Mouse (Mus musculus) retina, embryonic 14.5 days (tissue): Measurements from ENCODE around the gene Strn4.

Source experiments
- DNase-seq: peaks from one replicate; pipeline ENCODE4 v3.0.0-alpha.2; 2015; ENCODE audit warnings: low spot score

The Strn4 gene

DNA sequence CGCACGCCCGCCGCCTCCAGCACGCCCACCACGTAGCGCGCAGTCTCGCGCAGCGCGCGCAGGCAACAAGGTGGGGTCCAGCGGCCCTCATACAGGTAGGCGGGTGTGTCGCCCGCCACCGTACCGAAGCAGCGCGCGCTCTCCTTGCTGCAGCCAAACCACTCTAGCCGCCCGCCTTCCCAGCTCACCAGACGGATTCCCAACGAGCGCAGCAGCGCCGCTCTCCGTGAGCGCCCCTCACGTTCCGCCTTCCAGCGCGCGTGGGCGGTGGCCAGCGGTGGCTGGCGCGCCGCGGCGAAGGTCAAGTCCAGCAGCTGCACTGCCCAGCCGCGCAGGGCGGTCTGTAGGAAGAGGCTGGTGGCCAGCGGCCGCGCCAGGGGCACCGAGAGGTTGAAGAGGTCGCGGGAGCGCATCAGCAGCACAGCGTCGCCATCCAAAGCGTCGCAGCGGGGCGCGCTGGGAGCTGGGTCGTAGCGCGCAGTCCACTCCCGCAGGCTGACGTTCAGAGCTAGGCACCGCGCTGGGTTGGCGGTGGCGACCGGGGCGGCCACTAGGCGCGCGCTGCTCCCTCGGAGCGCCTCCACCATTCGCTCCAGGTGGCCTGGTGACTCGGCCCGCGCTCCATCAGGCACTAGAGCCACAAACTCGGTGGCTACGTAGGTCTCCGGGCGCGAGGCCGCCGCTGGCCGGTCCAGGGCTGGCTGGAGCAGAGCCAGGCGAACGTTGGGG, 4.6 kb upstream of the Strn4 start:
- peak; percentile 70 for DNase-seq

DNA sequence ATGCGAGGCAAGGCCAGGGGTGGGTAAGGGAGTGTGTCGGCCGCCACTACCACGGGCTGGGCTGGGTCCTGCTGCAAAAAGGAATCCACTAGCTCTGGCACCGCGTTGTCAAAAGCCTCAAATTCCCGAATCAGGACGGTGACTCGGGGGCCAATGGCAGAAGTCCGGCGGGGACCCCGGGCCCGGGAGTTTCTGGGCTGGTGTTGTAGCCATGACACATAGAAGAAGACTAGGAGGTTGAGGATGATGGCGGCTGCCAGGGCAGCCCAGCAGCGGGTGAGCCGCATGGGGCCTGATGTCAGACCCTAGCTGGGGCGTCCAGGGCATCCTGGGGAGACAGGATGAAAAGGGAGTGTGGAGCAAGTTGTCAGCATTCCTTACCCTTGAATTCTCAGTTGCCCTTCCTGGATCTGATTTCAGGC, 4.0 kb upstream of the Strn4 start:
- DNase-seq = no peak

DNA sequence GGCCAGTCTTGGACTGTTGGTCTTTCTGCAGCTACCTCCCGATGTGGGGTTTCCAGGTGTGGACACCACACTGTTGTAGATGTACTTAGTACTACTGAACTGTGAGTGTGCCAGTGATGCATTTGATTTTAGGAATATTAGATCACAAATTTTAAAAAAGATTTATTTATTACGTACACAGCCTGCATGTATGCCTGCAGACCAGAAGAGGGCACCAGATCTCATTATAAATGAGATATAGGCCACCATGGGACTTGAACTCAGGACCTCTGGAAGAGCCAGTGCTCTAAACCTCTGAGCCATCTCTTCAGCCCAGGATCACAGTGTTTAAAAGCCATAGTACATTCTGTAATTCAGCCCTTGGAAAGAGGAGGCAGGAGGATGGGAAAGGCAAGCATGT, 3.2 kb upstream of the Strn4 start:
- no peak for DNase-seq

DNA sequence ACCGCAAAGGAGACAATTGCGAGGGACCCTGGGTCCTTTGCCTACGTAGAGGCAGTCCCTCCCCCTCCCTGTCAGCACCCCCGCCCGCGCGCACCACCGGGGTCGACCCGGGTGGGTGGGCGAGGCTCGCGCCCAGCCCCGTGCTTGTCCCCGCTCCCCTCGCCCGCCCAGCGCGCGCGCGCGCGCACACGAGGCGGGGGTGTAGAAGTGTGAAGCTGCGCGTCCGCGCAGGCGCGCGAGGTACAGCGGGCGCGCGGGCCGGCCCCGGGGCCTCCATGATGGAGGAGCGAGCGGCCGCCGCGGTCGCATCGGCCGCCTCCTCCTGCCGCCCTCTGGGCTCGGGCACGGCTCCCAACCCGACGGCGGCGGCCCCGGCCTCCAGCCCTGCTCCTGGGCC, 387 bp downstream of the Strn4 start:
- peak; percentile 85 for DNase-seq

DNA sequence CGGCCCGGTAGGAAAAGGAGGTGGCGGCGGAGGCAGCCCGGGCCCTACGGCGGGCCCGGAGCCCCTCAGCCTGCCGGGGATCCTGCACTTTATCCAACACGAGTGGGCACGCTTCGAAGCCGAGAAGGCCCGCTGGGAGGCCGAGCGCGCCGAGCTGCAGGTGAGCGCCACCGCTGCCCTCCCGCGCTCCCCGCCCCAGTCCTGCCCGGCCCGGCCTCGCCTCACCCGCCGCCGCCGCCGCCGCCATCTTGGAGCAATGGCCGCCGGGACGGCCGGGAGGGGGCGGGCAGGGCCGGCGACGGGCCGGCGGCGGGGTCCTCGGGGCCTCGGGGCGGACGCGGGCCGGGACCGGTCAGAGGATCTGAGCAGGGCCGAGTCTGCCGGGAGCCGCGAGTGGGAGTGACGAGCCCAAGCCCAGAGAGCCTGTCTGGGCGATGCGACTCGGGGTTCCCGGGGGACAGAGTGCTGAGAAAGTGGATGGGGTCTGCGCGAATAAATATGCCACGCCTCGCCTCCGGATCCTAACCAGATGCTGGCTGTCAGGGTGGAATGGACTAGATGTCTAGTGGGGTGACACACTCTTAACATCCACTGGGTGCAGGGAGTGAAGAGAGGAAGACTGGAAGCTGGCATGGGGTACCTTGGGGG, 910 bp downstream of the Strn4 start, which contains the start of gene Fkrp:
Gene Fkrp (minus strand): TSS at position 258 of the 648 bp plus-strand sequence.
- peak; percentile 62 for DNase-seq

DNA sequence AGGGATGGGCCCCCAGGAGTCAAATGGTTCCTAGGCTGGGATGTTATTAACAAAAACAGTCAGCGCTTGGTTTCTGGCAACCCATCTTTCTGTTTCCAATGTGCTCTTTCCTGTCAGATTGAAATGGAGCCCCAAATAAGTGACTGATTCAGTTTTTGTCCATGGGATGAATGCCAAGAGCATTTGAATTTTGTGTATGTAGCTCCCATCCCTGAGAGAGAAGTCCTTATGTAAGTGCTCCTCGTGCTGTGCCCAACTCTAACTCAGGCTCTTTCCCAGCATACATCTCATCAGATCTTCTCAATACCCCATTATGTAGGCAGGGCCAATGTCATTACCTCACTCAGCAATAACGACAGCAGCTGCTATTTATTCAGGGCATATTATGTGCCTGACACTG, 2.0 kb downstream of the Strn4 start:
- DNase-seq = no peak

DNA sequence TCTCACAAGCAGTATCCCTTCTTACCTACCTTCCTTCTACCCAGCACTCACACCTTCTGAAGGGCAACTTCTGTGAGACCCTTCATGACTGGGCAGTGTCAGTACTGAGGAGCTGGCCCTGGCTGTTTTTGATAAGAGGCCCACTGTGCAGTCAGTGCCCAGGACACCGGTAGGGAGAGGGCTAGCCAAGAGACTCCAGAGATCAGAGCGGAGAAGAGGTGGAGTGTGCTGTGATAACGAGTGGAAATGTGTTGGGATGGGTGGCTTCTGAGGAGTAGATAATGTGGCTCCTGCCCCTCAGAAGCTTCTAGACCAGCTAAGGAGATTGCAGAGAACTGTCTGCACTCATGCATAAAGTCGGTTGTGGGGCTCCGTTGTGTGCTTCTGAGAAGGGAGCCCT, 4.1 kb downstream of the Strn4 start:
- no peak for DNase-seq

DNA sequence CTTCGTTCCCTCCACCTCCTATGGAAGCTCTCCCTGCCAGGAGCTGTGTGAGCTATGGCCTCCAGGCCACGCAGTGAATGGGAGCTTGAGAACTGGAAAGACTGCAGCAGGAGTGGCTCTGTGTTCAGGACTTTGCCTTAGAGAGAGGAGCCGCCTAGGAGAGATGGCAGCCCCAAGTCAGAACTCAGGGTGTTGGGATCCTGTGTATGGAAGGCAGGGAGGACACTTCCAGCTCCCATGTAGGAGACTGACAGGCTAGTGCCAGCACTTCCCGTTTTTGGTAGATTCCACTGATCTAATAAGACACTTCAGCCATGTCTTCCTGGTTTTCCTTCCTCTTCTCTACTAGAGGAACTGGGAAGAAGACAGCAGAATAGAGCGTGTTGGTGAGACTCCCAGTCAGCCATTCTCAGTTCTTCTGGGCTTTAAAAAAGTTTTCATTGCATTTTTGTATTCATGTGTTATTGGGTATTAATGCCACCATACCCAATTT, 4.6 kb downstream of the Strn4 start:
- DNase-seq = no peak

DNA sequence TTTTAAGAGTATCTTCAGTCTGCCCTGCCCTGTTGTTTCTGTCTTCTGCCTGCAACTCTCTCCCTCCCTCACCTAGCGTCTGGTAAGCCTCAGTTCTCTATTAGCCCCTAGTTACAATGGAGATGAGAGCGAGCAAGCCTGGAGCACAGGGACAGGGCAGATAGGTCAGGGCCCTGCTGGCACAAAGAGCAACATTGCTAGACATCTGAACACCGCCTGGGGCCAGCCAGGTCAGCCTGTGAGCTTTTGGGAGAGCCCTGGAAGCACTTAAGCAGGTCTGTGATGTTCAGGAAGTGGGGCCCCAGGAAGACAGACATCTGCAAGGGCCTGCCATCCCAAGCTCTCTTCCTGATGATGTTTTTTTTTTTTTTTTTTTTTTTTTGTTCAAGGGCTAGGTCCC, 5.4 kb downstream of the Strn4 start:
- DNase-seq = no peak

DNA sequence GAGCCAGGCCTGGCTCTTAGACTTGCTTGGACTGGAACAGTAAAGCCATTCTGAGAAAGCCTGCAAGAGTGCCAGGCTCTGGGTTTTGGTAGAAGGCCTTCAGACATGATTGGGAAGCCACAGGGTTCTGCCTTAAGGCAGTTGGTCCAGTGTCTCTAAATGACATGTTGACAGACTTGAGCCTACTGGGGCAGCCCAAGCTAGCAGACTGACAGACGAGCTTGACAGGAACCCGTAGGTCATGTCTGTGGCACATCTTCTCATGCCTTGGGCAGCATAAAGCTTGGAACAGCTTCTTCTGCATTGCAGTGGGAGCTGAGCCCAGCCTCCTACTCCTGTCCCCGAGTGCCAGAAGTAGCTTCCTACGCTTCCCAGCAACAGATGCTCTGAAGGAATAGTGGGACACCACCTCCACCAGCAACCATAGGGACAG, 6.0 kb downstream of the Strn4 start:
- DNase-seq = no peak

DNA sequence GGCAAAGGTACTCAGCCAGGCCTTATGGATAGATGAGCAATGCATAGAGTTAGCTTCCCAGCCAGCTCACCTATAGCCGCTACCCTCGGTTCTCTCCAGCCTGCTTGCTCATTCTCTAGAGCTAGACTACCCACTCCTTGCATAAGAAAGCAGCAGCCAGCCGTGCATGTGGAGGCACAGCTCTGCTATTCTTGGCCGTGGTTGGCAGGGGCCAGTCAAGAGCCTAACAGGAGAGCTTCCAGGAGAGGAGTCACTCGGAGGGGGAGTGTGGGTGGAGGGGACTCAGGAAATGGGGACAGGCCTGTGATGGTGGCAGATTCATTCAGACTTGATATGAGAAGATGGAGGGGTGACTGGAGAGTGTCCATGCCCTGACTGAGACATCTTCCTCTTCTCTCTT, 8.0 kb downstream of the Strn4 start:
- no peak for DNase-seq

DNA sequence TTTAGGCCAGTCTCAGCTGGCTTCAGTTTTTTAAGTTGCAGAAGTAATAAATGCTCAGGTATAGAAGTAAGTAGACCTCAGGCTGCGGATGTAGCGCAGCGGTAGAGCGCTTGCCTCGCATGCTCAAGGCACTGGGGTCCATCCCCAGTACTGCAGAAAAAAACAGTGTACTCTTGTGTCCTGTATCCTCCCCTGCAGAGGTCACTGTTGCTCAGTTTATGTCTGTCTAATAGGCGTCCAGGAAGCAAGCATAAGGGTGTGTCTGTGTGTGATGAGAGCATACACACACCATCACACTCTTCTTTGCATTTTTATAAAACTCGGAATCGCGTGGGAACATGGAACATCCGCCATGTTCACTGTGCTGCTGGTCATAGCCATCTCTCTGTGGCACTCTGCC, 10.1 kb downstream of the Strn4 start:
- DNase-seq = peak; percentile 41

DNA sequence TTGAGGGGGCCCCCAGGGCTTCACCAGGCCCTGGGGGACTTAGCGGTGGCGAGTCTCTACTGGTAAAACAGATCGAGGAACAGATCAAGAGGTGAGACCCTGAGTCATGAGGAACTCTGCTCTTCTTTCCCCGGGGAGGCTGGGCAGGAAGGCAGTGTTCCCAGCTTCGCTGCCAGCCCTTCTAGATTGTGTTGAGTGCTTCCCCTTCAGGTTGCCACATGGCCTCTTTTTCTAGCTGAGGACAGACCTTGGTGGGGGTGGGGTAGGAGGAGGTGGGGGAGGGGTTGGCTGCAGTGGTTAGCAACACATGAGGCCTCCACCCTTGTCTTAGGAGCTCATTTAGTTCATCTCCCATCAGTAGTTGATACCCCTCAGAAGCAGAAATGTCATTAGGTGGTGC, 10.9 kb downstream of the Strn4 start:
- no peak for DNase-seq

DNA sequence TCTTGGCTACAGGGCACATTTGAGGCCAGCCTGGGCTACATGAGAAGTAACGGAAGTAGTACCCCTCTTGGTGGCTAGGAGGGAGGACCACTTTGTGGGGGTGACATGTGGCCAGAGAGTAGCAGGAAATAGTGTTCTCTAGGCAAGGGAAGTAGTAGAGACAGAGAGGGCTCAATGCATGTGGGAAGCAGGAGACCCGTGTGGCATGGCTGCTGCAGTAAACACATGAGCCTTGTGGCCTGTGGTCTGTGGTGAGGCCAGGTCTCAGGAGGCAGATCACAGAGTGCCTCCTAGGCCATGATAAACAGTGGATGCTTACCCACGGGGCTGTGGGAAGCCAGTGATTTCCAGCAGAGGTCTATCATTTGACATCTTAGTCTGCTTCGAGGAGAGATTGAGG, 11.6 kb downstream of the Strn4 start:
- no peak for DNase-seq

DNA sequence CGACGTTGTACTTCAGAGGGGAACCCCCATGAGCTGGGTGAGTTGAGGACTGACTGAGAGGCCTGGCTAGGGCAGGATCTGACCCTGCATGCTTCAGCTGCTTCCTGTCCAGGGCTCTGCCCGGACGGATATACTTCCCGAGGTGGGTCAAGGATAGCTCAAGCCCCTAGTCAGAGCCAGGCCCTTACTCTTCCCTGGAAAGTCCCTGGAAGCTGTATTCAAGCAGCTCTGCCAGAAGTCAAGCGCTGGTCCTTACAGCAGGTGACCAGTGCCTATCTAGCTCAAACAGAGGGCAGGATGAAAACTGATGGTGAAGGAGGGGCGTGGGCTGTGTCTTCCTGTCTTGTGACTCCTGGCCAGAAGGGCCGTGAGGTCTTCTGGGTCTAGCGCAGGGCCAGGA, 14.8 kb downstream of the Strn4 start:
- no peak for DNase-seq

DNA sequence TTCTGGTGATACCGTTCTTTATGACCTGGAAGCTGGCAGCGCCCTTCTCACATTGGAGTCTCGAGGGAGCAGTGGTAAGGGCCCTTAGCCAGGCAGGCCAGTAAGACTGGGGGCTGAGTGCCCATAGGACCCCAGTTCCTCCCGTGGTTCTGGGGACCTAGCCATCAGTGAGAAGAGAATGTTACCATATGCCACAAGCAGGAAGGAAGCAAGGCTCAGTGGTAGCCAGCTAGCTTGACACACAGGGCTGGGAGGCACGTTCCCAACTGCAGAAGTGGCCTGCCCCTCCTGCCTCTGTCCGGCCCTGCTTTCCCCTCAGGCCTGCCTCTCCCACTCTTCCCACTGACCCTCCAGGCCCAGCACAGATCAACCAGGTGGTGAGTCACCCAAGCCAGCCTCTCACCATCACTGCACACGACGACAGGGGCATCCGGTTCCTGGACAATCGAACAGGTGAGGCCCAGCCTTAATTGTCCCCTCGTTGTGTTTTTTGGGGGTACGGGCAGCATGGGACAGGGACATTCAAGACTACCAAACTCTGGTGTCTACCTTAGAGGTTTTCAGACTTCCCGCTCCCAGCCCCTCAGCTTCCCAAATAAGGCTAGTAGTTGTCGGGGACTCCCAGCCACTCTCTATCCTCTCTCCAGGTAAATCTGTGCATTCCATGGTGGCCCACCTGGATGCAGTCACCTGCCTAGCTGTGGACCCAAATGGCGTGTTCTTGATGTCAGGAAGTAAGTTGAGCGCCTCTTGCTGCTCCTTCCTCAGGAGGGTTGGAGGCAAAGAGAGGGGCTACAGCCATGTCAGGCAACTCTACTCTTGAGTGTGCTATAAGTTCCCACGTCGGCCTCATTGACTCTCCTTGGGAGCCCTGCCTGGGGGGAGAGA, 22.5 kb downstream of the Strn4 start:
- no peak for DNase-seq

DNA sequence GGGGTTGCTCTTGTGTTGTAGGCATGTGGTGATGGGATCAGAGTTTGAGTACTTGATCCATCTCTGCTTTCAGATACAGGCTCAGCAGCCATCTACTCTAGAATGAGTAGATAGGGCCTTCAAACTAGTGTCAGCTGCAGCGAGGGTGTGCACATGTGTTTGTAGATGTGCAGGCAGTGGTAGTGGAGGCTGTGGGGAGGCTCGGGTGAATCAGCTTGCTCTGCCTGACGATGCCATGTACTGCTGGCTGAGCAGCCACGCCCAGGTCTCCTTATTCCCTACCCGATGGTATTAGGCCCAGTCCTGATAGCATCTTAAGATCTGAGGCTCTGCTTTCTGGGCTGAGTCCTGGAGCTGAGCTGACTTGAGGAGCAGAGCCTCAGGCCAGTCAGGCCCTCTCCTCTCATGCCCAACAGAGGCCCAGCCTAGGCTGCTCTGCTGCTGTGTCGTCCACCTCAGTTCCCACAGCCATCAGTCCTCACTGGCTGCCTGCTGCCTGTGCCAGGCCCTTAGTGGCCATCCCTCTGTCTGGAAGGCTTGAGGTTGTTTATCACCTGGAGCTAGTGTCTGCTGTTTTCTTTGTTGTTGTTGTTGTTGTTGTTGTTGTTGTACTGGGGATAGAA, 23.2 kb downstream of the Strn4 start:
- no peak for DNase-seq

DNA sequence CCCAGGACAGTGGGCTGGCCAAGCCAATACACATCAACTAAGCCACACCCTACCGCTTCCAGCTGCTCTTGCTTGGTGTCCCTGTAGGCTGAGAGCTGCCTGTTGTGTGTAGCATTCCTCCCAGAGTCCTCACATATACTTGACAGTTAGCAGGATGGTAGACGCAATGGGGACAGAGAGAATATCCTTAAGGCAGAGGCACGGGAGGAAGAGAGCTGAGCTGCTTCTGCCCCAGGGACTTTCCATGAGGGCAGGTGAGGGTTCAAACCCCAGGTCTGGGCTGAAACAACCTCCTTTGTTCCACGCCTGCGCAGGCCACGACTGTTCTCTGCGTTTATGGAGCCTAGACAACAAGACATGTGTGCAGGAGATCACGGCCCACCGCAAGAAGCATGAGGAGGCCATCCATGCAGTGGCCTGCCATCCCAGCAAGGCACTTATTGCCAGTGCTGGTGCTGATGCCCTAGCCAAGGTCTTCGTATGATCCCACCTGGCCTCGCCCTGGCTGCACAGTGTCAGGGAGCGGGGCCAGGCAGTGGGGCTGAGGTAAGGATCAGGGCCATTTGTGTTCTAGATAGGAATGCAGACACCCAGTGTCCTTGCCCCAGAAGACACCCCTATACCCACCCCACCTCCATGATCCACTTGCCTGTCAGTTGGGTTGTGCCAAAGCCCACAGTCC, 23.9 kb downstream of the Strn4 start:
- DNase-seq = no peak

DNA sequence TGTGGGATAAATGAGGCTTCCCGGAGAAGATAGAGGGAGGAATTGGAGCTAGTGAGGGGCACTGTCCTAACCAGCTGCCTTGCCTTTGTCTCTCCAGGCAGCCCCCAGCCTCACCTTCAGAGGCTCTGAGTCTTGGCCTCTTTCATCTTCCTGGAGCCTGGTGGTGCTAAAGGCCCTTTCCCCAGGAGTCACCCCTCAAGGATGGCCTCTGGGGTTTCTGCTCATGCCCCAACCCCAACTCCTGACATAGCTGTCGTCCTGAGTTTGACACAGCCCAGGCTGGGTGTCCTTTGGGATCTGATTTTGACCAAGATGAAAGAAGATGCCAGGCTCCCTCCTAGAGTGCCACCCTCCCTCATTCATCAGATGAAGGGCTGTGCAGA, 24.4 kb downstream of the Strn4 start:
- no peak for DNase-seq

DNA sequence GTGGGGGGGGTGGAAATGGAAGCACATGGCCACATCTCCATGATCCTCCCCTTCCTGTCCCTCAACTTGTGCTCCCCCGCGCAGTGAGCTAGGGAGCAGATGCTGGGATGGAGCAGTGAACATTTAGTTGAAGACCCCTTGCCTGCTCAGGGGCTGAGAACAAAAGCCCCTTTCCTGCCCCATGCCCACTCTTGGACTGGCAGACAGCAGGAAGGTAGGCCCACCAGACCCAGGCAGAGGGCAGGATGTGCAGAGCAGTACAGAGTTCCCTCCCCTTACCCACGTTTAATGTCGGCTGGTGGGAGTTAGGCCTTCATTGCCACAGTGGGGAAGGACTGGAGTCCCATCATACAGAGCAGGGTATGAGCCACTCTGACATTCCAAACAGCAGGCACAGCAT, 25.4 kb downstream of the Strn4 start:
- DNase-seq = no peak
